Mouse (Mus musculus): Measurements from ENCODE around the gene Atp10a.

GRCm38 (mm10) chr7:58768253-58768652 is 112.3 kb downstream of the Atp10a start:
- TF ChIP-seq CTCF (IDR thresholded peaks at IDR 0.05; ENCODE audit: borderline replicate concordance, insufficient read depth, low read depth, low read length) (no peak), POLR2A (IDR thresholded peaks at IDR 0.05; ENCODE audit: borderline replicate concordance, insufficient read depth, low read length) (no peak)

All from cerebellum, adult 2 months (tissue).